Mouse (Mus musculus) olfactory bulb, adult 2 months (tissue): ENCODE data around the gene Asgr1.

Experiments used
- CTCF ChIP-seq: fragments of 200-500 bp; IDR thresholded peaks from 2 replicates; pipeline ENCODE4 v1.5.1; 2012; ENCODE audit warnings: low read depth, mild to moderate bottlenecking, low read length, moderate library complexity; ENCODE audit not compliant: insufficient read depth
- POLR2A ChIP-seq: fragments of 200-500 bp; IDR thresholded peaks from 2 replicates; pipeline ENCODE4 v1.6.1; 2012; ENCODE audit warnings: mild to moderate bottlenecking, low read depth, low read length, moderate library complexity; ENCODE audit not compliant: insufficient read depth

DNA sequence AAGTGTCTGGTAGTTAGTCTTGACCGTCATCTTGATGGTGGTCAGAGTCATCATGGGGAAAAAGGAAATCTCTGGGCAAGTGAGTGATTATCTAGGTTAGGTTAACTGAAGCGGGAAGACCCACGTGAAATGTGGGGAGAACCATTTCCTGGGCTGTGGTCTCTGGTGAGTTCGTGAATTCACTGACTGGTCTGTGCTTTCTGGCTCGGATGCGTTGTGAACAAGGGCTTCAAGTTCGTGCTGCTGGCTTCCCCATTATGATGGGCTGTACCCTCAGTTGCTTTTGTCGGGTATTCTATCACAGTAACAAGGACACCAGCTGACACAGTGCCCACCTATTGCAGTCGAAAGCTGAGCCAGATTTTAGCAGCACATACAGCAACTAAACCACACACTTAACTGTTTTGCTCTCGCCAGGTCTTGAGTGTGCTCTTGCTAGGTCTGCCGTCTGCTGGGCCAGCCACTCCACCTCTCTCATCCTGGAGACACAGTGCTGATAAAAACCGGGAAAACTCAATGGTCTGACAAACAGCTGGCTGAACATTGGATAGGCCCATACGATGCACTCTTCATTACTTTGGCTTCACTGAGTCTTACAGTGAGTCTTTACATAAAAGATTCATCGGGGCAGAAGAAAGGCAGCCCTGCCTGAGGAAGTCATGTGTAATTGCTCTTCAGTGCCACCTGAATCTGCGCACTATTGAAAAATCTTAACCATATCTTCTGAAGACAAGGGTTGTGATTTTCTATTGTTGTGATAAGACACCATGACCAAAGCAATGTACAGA, 27.1 kb downstream of the Asgr1 start:
- TF ChIP-seq CTCF (no peak), POLR2A (no peak)
